Mouse (Mus musculus) left cerebral cortex, postnatal 14 days (tissue): ENCODE measurements around the gene Senp1. TPM values are rescaled to one million over a fixed set of nuclear protein-coding genes. Genes with fewer than 3 reads are reported as not detected.

Source experiments
- DNase-seq, 2 experiments: peaks; one replicate each; pipeline ENCODE4 v3.0.0; 2021 to 2022; ENCODE audit warnings: low spot score in 2 of 2, mixed read lengths in 1 of 2
- intact Hi-C: fragments of 180-260 bp; cut with DNase I; formaldehyde crosslinking; loops from one replicate; pipeline ENCODE4 v1.15.1; 2025
- long read RNA-seq, 2 experiments: library from polyadenylated mRNA; stranded (forward); transcript quantifications; one replicate each; pipeline ENCODE4 v2.0.0; 2021
- total RNA-seq, 2 experiments: library from RNA; stranded (reverse); gene quantifications; 2 replicates each; pipeline ENCODE4 v1.2.3; 2021

Senp1 gene
- total RNA-seq = 10 to 100 TPM; 11.8 to 13.7 TPM
- long read RNA-seq, experiment 1, partial matches to known transcripts = 1 of 10 reads
- long read RNA-seq, experiment 1, other reads (novel, unspliced or antisense) = 8 of 10 reads
- long read RNA-seq, experiment 2, partial matches to known transcripts = 2 of 6 reads
- long read RNA-seq, experiment 2, other reads (novel, unspliced or antisense) = 2 of 6 reads

DNA sequence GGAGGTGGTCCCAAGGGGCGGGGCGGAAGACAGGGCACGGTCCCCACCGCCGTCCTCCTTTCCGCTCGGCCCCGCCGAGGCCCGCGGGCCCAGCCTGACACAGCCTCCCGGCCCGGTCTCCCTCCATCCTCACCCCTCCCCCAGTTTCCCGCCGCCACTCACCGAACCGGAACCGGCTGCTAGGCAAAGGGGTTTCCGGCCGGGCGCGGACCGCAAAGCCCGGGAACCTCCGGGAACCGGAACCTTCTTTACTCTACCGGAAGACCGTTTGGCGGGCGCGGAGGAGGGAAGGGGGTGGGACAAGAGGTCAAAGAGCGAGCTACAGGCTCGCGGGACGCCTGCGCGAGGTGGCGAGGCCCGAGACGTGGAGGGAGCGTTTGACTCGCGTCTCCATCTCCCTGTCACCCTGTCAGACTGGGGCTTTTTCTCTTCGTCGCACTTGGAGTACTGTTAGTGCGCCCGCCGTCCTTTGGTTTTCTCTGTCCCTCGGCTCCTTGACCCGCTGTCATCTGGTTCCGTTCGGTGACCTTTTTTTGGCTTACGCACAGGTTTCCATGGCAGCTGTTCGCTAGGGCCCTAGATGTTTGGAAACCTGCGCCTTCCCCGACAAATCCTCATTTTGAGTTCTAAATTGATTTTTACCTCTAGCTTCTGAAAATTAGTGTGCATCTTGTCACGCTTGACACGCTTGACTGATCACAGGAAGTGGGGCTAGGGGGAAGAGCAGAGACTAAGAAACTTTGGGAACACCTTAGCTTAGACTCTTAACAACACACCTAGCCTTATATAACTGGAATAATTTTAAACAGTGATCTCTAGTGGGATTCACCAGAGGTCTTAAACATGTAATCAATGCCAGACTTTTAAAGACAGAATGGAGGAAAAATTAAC, at the start of gene Senp1:
Senp1 (minus strand) TSS at position 624 of the 891 bp plus-strand sequence.
- intact Hi-C loops = loop anchor here (2.0 to 5.0 kb wide), 3 partner anchors 15 to 74 kb away; partner anchors contain the start of genes Asb8 and Ccdc184
- DNase-seq = peak; percentile 89 to 90

DNA sequence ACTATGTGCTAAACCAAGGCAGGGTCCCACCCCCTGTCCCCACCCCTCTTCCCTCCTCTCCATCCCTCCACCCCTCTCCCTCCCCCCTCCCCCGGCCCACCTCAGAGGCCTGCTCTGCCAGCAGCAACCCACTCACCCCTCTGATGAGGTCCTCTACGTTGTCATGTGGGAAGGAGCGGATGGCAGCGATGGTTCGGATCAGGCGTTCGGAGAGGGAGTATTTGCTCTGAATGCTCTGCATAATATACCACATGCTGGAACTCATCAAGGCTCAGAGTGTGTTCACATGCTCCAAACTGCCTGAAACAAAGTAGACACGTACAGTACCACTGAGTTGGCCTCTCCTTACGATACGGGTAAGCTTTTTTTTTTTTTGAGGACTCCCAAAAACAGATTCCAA, 49.0 kb upstream of the Senp1 start:
- DNase-seq = no peak
- intact Hi-C loops = no loop called here

DNA sequence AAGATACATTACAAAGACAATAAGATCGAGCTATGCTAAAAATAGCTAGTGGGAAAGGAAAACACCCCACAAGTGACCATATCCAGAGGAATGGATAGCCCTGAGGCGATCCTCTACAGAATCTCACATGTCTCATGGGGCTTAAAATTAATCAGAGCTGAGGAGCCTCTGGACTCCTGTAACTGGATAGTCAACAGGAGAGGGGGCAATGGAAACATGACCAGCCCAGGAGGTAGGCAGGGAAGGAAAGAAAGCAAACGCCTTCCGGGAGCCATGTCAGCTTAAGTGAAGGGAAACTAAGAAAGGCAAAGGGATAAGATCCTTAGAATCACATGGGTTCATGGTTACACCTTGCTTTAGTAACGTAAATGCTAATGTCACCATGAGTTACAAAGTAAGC, 47.3 kb upstream of the Senp1 start:
- intact Hi-C loops = no loop called here
- no peak for DNase-seq

DNA sequence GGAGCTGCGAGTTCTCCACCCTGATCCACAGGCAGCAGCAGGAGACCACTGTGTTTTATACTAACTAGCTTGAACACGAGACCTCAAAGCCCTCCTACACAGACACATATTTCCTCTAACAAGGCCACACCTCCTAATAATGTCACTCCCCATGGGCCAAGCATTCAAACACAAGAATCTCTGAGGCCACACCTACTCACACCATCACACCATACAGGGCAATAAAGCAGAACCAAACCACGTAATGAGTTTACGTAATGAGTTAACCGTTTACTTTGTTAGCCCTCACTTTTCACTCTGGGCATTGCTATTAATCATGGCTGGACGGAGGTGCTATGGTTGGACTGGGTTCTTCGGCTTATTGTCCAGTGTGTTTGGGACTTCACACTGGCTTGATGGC, 46.2 kb upstream of the Senp1 start:
- no peak for DNase-seq
- intact Hi-C loops = no loop called here

DNA sequence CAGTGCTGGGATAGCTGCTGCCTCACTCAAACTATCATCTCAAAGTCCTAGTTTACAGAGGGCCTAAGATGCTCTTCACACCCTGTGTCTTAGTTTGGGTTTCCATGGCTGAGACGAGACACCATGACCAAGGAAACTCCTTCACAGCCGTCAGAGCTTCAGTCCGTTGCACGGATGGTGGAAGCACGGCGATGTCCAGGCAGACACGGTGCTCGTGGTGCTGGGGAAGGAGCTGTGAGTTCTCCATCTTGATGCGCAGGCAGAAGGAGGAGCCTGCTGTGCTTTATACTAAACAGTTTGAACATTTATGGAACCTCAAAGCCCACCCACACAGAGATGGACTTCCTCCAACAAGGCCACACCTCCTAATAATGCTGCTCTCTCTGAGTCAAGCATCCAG, 43.3 kb upstream of the Senp1 start:
- intact Hi-C loops = no loop called here

DNA sequence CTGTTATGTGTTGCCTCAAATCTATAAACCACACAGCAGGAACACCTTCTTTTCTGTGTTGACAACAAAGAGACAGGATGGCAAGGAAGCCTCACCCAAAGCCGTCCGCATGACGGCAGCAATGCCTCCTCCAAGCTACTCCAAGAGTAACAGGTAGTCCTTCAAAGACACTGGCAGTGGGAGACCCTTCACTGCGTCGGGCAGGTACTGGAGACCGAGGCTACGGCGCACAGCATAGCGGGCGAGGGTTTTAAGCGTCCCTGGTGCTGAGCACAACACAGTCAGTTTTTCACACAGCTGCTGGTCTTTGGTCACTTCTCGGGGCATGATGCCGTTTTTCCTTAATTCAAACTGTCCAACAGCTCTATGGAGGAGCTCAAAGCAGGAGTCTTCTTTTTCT, 42.1 kb upstream of the Senp1 start:
- intact Hi-C loops = no loop called here
- DNase-seq = no peak

More for the DNA sequence above, 43.3 kb upstream of the Senp1 start:
- DNase-seq = no peak

DNA sequence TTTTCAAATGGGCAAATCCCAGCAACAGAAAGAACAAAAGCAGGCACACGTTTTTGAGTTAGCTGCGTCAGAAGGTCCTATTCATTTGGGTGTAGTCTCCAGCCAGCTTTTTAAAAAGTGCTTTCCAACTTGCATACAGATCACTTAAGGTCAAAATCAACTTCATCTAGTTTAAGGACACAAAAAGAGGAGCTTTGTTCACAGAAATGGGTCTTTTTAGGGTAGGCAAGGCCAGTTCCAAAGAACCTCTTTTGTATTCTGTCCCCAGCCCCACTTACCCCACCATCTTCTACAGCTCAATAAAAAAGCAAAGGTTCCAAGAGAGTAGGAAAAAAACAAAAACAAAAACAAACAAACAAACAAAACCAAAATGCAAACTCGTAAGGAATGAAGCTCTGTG, 41.1 kb upstream of the Senp1 start:
- peak in 1 of 2 experiments; percentile 31 for DNase-seq

DNA sequence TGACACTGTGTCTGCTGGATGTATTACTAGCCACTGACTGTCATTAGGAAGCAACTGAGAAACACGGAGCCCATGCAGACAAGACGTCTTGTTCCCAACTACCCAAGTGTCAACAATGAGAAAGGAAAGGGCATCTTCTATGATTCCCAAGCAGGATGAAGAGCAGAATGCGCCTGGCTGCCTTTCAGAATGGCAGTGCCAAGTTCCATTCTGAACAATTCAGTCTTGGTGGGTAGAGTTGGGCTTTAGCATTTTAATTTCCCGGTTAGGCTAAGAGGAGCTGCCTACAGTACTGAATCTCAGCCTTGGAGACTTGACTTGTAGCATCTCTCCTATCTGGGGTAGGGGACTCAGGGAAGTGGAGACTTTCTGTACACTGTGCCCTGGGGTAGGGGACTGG, 40.5 kb upstream of the Senp1 start:
- peak; percentile 43 to 54 for DNase-seq
- intact Hi-C loops = no loop called here

More for the DNA sequence above, 41.1 kb upstream of the Senp1 start:
- intact Hi-C loops = no loop called here

DNA sequence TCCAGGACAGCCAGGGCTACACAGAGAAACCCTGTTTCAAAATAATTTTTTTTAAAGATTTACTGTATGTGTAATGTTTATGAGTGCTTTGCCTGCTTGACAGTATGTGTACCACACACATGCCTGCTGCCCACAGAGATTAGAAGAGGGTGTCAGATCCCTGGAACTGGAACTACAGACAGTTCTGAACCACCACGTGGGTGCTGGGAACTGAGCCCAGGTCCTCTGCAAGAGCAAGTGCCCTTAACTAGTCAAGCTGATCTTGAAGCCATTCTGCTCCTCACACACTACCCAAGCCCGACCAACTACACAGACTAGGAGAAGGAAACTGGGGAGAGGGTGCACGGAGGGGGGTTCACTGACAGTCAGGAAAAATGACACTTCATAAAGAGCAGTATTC, 39.9 kb upstream of the Senp1 start:
- intact Hi-C loops = no loop called here
- DNase-seq = no peak

DNA sequence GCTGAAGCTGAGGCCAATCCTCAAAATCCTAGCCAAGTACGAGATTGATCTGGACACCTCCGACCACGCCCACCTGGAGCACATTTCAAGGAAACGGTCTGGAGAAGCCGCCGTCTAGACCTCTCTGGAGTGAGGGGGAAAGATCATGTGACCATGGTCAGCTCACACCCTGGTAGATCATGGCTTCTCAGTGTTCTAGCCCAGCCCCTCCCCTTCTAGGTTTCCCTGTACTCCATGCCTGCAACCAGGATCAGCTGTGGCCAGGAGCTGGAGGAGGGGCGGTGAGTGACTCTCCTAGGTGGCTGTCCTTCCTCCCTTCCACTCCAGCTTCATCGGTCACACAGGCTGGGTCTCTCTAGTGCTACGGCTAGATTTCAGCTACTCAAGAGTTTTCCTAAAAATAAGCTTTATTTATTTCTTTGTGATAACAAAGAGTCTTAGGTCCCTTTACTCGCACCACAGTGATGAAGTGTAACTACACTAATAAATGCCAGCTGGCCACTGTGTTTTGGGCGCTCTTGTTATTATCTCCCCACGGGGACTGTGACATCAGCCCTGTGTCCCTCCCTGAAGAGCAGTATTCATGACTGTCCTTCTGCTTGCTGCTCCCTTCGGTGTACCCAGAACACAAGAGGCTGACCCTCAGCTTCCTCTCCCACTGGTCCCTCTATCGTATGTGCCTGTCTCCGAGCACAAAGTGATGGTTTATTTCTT, 38.6 kb upstream of the Senp1 start:
- DNase-seq = no peak
- intact Hi-C loops = no loop called here

DNA sequence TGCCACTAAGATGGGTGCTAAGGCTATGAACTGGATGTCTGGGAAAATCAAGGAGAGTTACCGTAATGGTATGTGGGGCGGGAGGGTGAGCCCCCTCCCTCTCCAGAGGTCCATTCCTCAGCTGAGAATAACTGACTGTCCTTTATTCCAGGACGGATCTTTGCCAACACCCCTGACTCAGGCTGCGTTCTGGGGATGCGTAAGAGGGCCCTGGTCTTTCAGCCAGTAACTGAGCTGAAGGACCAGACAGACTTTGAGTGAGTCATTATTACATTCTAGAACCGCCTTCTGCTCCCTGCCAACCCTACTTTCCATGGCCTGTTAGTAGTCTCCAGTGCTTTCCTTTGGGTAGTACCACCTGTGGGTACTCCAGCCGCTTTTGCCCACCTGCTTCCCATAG, 37.9 kb upstream of the Senp1 start:
- no peak for DNase-seq
- intact Hi-C loops = no loop called here

DNA sequence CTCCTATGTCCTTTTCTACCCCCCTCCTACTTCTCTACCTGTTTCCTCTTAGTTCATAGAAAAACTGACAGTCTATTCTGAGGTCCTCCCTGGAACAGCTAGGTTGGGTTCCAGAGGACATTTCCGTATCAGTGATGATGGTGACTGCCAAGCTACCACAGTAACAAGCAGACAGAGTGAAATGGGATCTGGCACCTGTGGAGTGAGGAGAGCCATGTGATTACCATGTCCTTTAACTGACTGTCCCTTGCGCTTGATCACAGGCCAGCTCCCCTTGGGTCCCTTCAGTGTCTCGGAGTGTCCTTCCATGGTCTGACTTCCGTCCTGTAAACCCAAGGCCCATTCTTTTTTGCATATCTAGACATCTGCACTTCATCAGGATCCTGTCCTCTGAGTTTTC, 37.5 kb upstream of the Senp1 start:
- intact Hi-C loops = no loop called here
- no peak for DNase-seq

DNA sequence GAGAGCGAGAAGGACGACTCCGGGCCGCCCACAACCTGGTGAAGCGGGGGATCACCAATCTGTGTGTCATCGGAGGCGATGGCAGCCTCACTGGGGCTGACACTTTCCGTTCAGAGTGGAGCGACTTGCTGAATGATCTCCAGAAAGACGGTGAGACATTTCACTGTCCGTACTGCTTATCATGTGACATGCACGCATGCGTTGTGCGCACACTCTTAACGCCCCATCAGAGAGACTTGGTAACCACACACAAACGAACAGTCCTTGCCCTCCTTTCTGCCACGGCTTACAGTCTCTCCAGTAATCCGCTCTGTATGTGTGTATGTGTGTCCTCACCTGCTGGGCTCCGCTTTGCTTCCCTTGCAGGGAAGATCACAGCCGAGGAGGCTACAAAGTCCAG, 27.3 kb upstream of the Senp1 start:
- DNase-seq = no peak
- intact Hi-C loops = no loop called here

DNA sequence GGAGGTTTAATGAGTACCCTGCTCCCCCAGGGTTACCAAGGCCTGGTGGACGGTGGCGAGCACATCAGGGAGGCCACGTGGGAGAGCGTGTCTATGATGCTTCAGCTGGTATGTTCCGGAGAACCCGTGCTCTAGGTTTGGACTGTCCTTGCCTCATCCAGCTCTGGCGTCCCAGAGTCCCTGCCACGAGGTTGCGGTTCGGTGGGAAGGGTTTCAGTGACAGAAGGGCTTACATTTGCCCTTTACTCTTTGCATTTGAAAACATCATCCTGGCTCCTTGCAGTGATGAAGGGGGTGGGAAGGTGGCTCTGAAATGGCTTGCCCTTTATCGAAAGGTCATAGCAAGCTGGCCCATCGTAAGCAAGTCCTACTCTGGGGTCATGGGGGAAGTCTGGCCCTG, 25.8 kb upstream of the Senp1 start:
- DNase-seq = no peak
- intact Hi-C loops = no loop called here

DNA sequence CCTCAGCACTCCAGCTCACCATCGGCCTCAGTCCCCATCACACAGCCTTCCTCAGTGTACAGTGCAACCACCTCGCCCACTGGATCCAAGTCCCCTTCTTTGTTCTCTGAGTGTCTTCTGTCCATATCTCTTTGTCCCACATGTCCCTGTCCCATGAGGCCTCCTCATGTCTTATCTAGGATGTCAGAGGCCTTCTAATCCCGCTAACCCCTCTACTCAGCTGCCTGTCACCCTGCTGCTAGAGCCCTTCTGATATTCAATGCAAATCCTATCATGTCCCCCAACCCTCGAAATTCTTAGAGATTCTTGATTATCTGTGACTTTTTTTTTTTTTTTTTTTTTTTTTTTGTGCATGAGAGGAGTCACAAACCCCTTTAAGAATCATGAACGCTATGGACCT, 22.7 kb upstream of the Senp1 start:
- intact Hi-C loops = no loop called here
- DNase-seq = no peak

DNA sequence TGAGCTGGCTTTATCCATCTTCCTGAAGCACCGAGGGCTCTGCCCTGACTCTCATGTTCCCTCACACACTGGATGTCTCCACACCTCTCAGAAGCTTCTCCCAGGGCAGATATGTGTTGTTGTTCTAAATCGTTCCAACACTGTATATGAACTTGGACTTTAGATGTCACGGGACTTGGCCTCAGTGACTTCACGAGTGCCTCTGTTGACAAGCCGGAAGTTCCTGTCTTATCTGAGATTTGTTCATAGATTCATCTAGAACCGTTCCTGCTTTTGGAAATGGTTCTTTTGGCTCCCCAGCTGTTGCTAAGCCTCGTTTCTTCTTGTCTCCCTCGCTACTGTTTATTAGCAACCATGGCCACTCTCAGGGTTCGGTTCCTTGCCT, 22.2 kb upstream of the Senp1 start:
- no peak for DNase-seq
- intact Hi-C loops = no loop called here

DNA sequence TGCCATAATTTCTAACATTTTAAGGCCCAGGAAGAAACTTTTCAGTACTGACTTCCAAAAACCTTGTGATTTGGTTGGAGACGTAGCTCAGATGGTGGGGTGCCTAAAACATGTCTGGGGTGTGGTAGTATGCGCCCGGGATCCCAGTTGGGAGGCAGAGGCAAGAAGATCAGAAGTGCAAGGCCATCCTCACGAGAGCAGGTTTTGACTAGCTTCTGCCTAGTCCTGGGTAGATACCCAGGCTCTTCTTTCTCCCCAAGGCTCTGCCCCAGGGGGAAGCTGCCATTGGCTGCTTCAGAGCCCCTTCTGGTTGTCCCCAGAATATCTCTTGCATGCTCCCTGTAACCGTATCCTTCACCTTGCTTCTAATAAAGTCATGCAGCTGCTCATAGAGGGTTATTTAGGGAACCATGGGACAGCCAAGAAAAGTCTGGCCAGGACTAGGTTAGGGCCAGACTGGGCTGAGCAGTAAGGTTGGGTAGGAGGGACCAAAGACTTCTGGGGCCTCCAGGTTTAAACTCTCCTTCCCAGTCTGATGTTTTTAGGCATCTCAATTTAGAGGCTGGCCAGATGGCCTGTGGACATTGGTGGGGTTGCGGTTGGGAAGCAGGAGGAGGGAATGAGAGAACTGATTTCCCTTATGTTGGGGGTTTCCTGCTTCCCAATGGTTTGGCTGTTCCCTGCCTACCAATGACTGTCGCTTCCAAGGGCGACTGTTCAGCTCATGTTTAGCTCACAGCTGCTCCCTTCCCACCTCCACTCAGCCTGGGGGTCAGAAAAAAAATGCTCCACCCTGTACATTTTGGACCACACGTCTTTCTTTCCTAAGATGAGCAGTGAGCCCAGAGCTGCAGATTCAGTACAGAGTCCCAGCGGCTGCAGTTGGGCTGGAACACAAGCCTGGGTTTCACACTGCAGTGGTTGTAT, 21.6 kb upstream of the Senp1 start:
- no peak for DNase-seq
- intact Hi-C loops = no loop called here

DNA sequence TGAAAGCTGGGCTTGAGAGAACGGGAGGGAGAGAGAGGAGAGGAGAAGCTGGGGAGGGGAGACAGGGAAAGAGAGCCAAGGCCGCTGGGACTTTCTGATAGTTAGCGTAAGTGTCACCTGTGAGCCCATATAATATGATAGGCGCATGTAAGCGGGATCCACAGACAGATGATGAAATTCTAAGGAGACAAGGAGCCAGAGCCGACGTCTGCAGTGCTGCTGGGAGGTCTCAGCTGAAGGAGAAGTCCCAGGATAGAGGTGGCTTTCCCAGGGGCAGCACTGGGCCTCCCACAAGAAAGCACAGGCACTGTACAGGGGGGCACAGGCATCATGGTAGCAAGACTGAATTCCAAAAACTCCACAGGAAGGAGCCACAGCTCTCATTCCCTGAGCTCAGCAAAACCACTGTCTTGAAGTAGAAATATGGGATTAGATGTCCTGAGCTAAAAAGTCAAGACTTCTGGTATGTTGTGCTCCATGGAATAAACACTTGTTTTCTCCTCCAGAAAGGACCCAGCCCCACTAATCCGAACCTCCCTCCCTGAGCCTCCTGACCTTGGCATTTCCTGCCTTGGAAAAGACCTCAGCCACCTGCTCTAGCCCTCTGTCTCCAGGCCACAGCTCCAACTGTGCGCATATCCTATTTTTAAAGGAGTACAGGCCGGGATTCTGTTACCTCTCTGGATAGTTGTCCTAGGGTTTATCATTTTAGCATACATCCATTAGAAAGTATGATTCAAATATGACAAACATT, 20.7 kb upstream of the Senp1 start:
- no peak for DNase-seq

DNA sequence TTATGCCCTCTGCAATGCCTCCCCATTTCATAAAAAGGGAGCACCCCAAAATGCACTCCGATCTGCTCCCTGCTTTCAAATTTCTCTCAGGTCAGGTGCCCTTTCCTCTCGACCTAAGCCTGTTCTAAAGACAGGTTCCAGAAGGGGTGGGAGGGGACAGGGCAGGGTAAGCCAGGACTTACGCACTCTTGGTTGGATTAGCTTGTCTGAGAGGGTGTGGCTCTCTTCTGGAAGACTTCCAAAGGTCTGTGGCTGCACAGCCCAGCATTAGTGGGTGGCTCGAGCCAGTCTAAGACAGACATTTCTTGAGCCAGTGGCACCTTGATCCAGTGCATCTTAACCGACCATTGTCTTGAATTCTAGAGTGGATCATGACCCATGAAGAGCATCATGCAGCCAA, 18.2 kb upstream of the Senp1 start:
- DNase-seq = no peak

More for the DNA sequence above, 20.7 kb upstream of the Senp1 start:
- intact Hi-C loops = no loop called here

More for the DNA sequence above, 18.2 kb upstream of the Senp1 start:
- intact Hi-C loops = no loop called here
